Mouse (Mus musculus) hindbrain, embryonic 13.5 days (tissue): ENCODE results near the gene Lsm4. TPM values are rescaled to one million over a fixed set of nuclear protein-coding genes. Genes with fewer than 3 reads are reported as not detected.

Experiments
- ATAC-seq: fragments of 200-750 bp; cut with Nextera tagmentation; 2 replicates; pipeline ENCODE4 v1.8.0; 2017; ENCODE audit warnings: moderate TSS enrichment; ENCODE audit not compliant: low FRiP score
- H3K27ac ChIP-seq: fragments of 300-500 bp; sonication (generic); 2 replicates; pipeline ENCODE4 v1.5.1; 2015; ENCODE audit warnings: inconsistent platforms, mild to moderate bottlenecking, moderate library complexity
- H3K27me3 ChIP-seq: fragments of 300-500 bp; sonication (generic); 2 replicates; pipeline ENCODE4 v1.6.1; 2015; ENCODE audit warnings: mild to moderate bottlenecking, inconsistent platforms
- H3K36me3 ChIP-seq: fragments of 300-500 bp; sonication (generic); 2 replicates; pipeline ENCODE4 v1.6.1; 2015; ENCODE audit warnings: mild to moderate bottlenecking, inconsistent platforms
- H3K4me1 ChIP-seq: fragments of 300-500 bp; sonication (generic); replicated peaks from 2 replicates; pipeline ENCODE4 v1.6.1; 2015; ENCODE audit warnings: inconsistent platforms
- H3K4me2 ChIP-seq: fragments of 300-500 bp; sonication (generic); 2 replicates; pipeline ENCODE4 v1.6.1; 2015; ENCODE audit warnings: inconsistent platforms, mild to moderate bottlenecking, moderate library complexity
- H3K4me3 ChIP-seq: fragments of 300-500 bp; sonication (generic); 2 replicates; pipeline ENCODE4 v1.5.1; 2015; ENCODE audit warnings: mild to moderate bottlenecking, inconsistent platforms
- H3K9ac ChIP-seq: fragments of 300-500 bp; sonication (generic); 2 replicates; pipeline ENCODE4 v1.6.1; 2015; ENCODE audit warnings: mild to moderate bottlenecking, inconsistent platforms
- H3K9me3 ChIP-seq: fragments of 300-500 bp; sonication (generic); 2 replicates; pipeline ENCODE4 v1.6.1; 2016; ENCODE audit warnings: inconsistent platforms
- WGBS: fragments of 180-500 bp; shearing (Covaris S2); methylation state at CpG from one replicate; pipeline ENCODE4 v1.1.7; 2015; 5-methylcytosine and 5-hydroxymethylcytosine counted together
- polyA plus RNA-seq: library from polyadenylated mRNA; unstranded; fragments of >200 nt; fragmentation: Nextera tagmentation; extraction: Ambion mirVana; gene quantifications from 2 replicates; pipeline ENCODE4 v1.2.1, GENCODE M21; 2015

Gene Lsm4
- polyA plus RNA-seq, 1 experiment from 2014 or later = 193 TPM

- H3K9ac ChIP-seq = no peak overlapping the region
- 60% methylated on average over 10 of the region's 10 CpGs for WGBS
- ATAC-seq = no peak
Measured at GRCm38 (mm10) chr8:70671615-70672324, 1.3 kb upstream of the Lsm4 start.

GRCm38 (mm10) chr8:70672325-70673078, 546 bp upstream of the Lsm4 start:
- 39% methylated on average over 19 of the region's 19 CpGs for WGBS
- H3K9ac ChIP-seq = peak overlapping the region; percentile 71
- peak overlapping the region; percentile 52 for H3K4me2 ChIP-seq
- H3K36me3 ChIP-seq = peaks cover 5% of the 10 kb centered on the region
- H3K27ac ChIP-seq = peak overlapping the region; percentile 92
- no peaks in the 10 kb centered on the region for H3K27me3 ChIP-seq
- peaks cover 25% of the 10 kb centered on the region for H3K4me1 ChIP-seq
- ATAC-seq = no peak; the same call in 1 of the 2 replicates
- peak overlapping the region; percentile 61 for H3K4me3 ChIP-seq
- no peaks in the 10 kb centered on the region for H3K9me3 ChIP-seq

More at GRCm38 (mm10) chr8:70671615-70672324, 1.3 kb upstream of the Lsm4 start:
- Histone ChIP-seq H3K9me3 (no peaks in the 10 kb centered on the region), H3K4me1 (peaks cover 25% of the 10 kb centered on the region), H3K27me3 (no peaks in the 10 kb centered on the region), H3K4me3 (no peak overlapping the region), H3K36me3 (no peaks in the 10 kb centered on the region; the same call in 1 of the 2 replicates), H3K4me2 (no peak overlapping the region), H3K27ac (peak overlapping the region; percentile 27; the same call in 1 of the 2 replicates)

- no peaks in the 10 kb centered on the region for H3K27me3 ChIP-seq
- peak overlapping the region; percentile 80 for H3K9ac ChIP-seq
- H3K4me3 ChIP-seq = peak overlapping the region; percentile 61
- no peaks in the 10 kb centered on the region for H3K9me3 ChIP-seq
- peaks cover 25% of the 10 kb centered on the region for H3K4me1 ChIP-seq
- WGBS = 96% methylated on average over 3 of the region's 3 CpGs
- H3K36me3 ChIP-seq = peaks cover 21% of the 10 kb centered on the region
- H3K27ac ChIP-seq = peak overlapping the region; percentile 99
- ATAC-seq = no peak
- peak overlapping the region; percentile 73 for H3K4me2 ChIP-seq
Measured at GRCm38 (mm10) chr8:70674109-70674508, 1.1 kb downstream of the Lsm4 start.

- Histone ChIP-seq H3K36me3 (peaks cover 27% of the 10 kb centered on the region), H3K27me3 (no peaks in the 10 kb centered on the region), H3K9ac (peak overlapping the region; percentile 80), H3K4me1 (peaks cover 25% of the 10 kb centered on the region), H3K9me3 (no peaks in the 10 kb centered on the region), H3K27ac (peak overlapping the region; percentile 99; the same call in 1 of the 2 replicates), H3K4me2 (peak overlapping the region; percentile 73; the same call in 1 of the 2 replicates), H3K4me3 (no peak overlapping the region)
- WGBS = 84% methylated on average over 4 of the region's 4 CpGs
- ATAC-seq = no peak
Measured at GRCm38 (mm10) chr8:70674716-70675115, 1.7 kb downstream of the Lsm4 start.

- no peak for ATAC-seq
- no peak overlapping the region for H3K4me2 ChIP-seq
- H3K4me3 ChIP-seq = no peak overlapping the region
- 87% methylated on average over 1 of the region's 1 CpGs for WGBS
- no peak overlapping the region for H3K27ac ChIP-seq
- H3K27me3 ChIP-seq = no peaks in the 10 kb centered on the region
- no peak overlapping the region for H3K9ac ChIP-seq
- no peaks in the 10 kb centered on the region for H3K9me3 ChIP-seq
- H3K36me3 ChIP-seq = peaks cover 30% of the 10 kb centered on the region
- peaks cover 25% of the 10 kb centered on the region for H3K4me1 ChIP-seq
Measured at GRCm38 (mm10) chr8:70675336-70675735, 2.3 kb downstream of the Lsm4 start.

- no peaks in the 10 kb centered on the region for H3K9me3 ChIP-seq
- peaks cover 16% of the 10 kb centered on the region for H3K4me1 ChIP-seq
- H3K4me2 ChIP-seq = no peak overlapping the region
- no peak overlapping the region for H3K27ac ChIP-seq
- peaks cover 30% of the 10 kb centered on the region for H3K36me3 ChIP-seq
- H3K9ac ChIP-seq = no peak overlapping the region
- 89% methylated on average over 15 of the region's 15 CpGs for WGBS
- no peak for ATAC-seq
- no peaks in the 10 kb centered on the region for H3K27me3 ChIP-seq
- H3K4me3 ChIP-seq = no peak overlapping the region
Measured at GRCm38 (mm10) chr8:70677451-70678080, 4.5 kb downstream of the Lsm4 start.

GRCm38 (mm10) chr8:70678679-70679078, 5.6 kb downstream of the Lsm4 start:
- peaks cover 15% of the 10 kb centered on the region for H3K4me1 ChIP-seq
- H3K4me2 ChIP-seq = no peak overlapping the region
- peaks cover 30% of the 10 kb centered on the region for H3K36me3 ChIP-seq
- H3K27me3 ChIP-seq = no peaks in the 10 kb centered on the region
- H3K9ac ChIP-seq = no peak overlapping the region
- no peak for ATAC-seq
- H3K4me3 ChIP-seq = no peak overlapping the region
- H3K27ac ChIP-seq = no peak overlapping the region
- no peaks in the 10 kb centered on the region for H3K9me3 ChIP-seq

- H3K4me2 ChIP-seq = no peak overlapping the region
- ATAC-seq = no peak
- H3K4me1 ChIP-seq = peaks cover 13% of the 10 kb centered on the region
- no peak overlapping the region for H3K4me3 ChIP-seq
- H3K9me3 ChIP-seq = no peaks in the 10 kb centered on the region
- H3K9ac ChIP-seq = no peak overlapping the region; the same call in 1 of the 2 replicates
- H3K27me3 ChIP-seq = no peaks in the 10 kb centered on the region
- H3K36me3 ChIP-seq = peaks cover 30% of the 10 kb centered on the region
- WGBS = 94% methylated on average over 4 of the region's 4 CpGs
- H3K27ac ChIP-seq = no peak overlapping the region
Measured at GRCm38 (mm10) chr8:70679404-70679803, 6.4 kb downstream of the Lsm4 start.

- no peak for ATAC-seq
- 79% methylated on average over 3 of the region's 3 CpGs for WGBS
- H3K9me3 ChIP-seq = no peaks in the 10 kb centered on the region
- H3K27me3 ChIP-seq = no peaks in the 10 kb centered on the region
- H3K4me1 ChIP-seq = peaks cover 10% of the 10 kb centered on the region
- no peak overlapping the region for H3K4me2 ChIP-seq
- H3K4me3 ChIP-seq = no peak overlapping the region
- no peak overlapping the region for H3K9ac ChIP-seq
- no peak overlapping the region for H3K27ac ChIP-seq
- peaks cover 30% of the 10 kb centered on the region for H3K36me3 ChIP-seq
Measured at GRCm38 (mm10) chr8:70680039-70680438, 7.0 kb downstream of the Lsm4 start.

- H3K36me3 ChIP-seq = peaks cover 30% of the 10 kb centered on the region
- no peak overlapping the region for H3K4me3 ChIP-seq
- no peaks in the 10 kb centered on the region for H3K9me3 ChIP-seq
- peaks cover 8% of the 10 kb centered on the region for H3K4me1 ChIP-seq
- no peak for ATAC-seq
- no peak overlapping the region for H3K27ac ChIP-seq
- WGBS = 81% methylated on average over 3 of the region's 3 CpGs
- H3K27me3 ChIP-seq = no peaks in the 10 kb centered on the region
- no peak overlapping the region for H3K9ac ChIP-seq
- H3K4me2 ChIP-seq = no peak overlapping the region
Measured at GRCm38 (mm10) chr8:70681410-70681809, 8.4 kb downstream of the Lsm4 start.

- H3K4me1 ChIP-seq = peaks cover 8% of the 10 kb centered on the region
- 8% methylated on average over 19 of the region's 19 CpGs for WGBS
- no peaks in the 10 kb centered on the region for H3K27me3 ChIP-seq
- H3K36me3 ChIP-seq = peaks cover 28% of the 10 kb centered on the region
- H3K4me2 ChIP-seq = peak overlapping the region; percentile 21; the same call in 1 of the 2 replicates
- H3K9me3 ChIP-seq = no peaks in the 10 kb centered on the region
- no peak for ATAC-seq
- H3K27ac ChIP-seq = no peak overlapping the region
- H3K9ac ChIP-seq = peak overlapping the region; percentile 62
- no peak overlapping the region for H3K4me3 ChIP-seq
Measured at GRCm38 (mm10) chr8:70682193-70682592, 9.1 kb downstream of the Lsm4 start.

- no peaks in the 10 kb centered on the region for H3K27me3 ChIP-seq
- H3K4me3 ChIP-seq = no peak overlapping the region
- no peak overlapping the region for H3K27ac ChIP-seq
- no peaks in the 10 kb centered on the region for H3K9me3 ChIP-seq
- peaks cover 24% of the 10 kb centered on the region for H3K36me3 ChIP-seq
- H3K9ac ChIP-seq = peak overlapping the region; percentile 62
- 65% methylated on average over 3 of the region's 3 CpGs for WGBS
- no peak overlapping the region; the same call in 1 of the 2 replicates for H3K4me2 ChIP-seq
- peaks cover 8% of the 10 kb centered on the region for H3K4me1 ChIP-seq
- 0 out of 2 replicates have a peak, but pooled peaks have one; percentile 13 for ATAC-seq
Measured at GRCm38 (mm10) chr8:70682692-70683091, 9.6 kb downstream of the Lsm4 start.
